18 mouse cellular contexts compared by ENCODE assay signal in the genomic region with DNA sequence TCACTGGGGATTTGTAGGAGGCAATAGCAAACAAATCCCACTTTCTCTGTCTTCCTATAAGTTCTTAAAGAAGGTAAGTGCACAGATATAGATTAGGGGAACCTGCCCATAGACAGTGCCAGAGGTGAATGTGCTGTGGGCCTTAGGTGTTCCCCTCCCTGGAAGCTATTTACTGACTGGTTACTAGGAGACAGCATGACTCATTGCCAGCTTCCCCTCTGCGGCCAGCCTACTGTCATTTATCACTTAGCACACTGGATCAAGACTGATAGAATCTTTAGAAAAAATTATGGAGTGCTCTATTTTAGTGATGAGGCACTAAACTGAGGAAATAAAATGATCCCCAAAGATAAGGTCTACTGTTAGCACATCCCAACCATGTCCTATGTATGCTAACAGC.
A peak's percentile ranks its signal among the peaks of the same experiment; 100 is the strongest.
DNase-seq lines count a peak whose midpoint lies in the region; ATAC-seq and TF ChIP-seq lines count a peak whose summit lies in the region.
"Had no signal": no experiment of that assay in that cellular context is flagged by ENCODE, and none has a peak within 500 bp of the region (broad histone marks: within the 10 kb centered on the region; RNA-seq: fewer than 3 reads in every experiment).

No protein-coding gene starts in this region.

- H3K27ac ChIP-seq in intestine, embryonic 14.5 days (ENCODE audit: low read depth): no peak overlapping the region
- no peak overlapping the region for H3K27ac ChIP-seq in intestine, postnatal 0 days (ENCODE audit: low read depth, low read length)
- H3K27ac ChIP-seq in midbrain, embryonic 13.5 days: no peak overlapping the region
- no peak overlapping the region for H3K27ac ChIP-seq in gastrocnemius, adult 2 months
- H3K27ac ChIP-seq: liver, embryonic 12.5 days had no signal

- no peak overlapping the region for H3K9ac ChIP-seq in intestine, embryonic 14.5 days (ENCODE audit: low read length)
- no peak overlapping the region for H3K9ac ChIP-seq in intestine, postnatal 0 days (ENCODE audit: low read depth, low read length)
- no peak overlapping the region for H3K9ac ChIP-seq in midbrain, embryonic 13.5 days (replicated peaks)
- H3K9ac ChIP-seq: liver, embryonic 12.5 days had no signal

- H3K4me3 ChIP-seq in intestine, embryonic 14.5 days (ENCODE audit: low read depth, low read length): no peak overlapping the region
- H3K4me3 ChIP-seq in intestine, postnatal 0 days (ENCODE audit: low read depth, low read length): no peak overlapping the region
- H3K4me3 ChIP-seq in midbrain, embryonic 13.5 days (replicated peaks): no peak overlapping the region
- H3K4me3 ChIP-seq in gastrocnemius, adult 2 months: no peak overlapping the region
- H3K4me3 ChIP-seq: liver, embryonic 12.5 days; megakaryocyte, embryonic 14.5 days had no signal

- H3K36me3 ChIP-seq in intestine, embryonic 14.5 days (ENCODE audit: control insufficient read depth, insufficient read depth, low read length): no peaks in the 10 kb centered on the region
- no peaks in the 10 kb centered on the region for H3K36me3 ChIP-seq in intestine, postnatal 0 days (ENCODE audit: control insufficient read depth, insufficient read depth)
- H3K36me3 ChIP-seq in midbrain, embryonic 13.5 days: no peaks in the 10 kb centered on the region
- H3K36me3 ChIP-seq: liver, embryonic 12.5 days had no signal

- 0 out of 2 replicates have a peak, but pooled peaks have one; percentile 55 for ATAC-seq in intestine, embryonic 14.5 days (replicated peaks; ENCODE audit: low FRiP score, low TSS enrichment, low read depth)
- ATAC-seq in intestine, postnatal 0 days: no peak
- ATAC-seq in midbrain, embryonic 13.5 days: no peak
- ATAC-seq: hindbrain, embryonic 16.5 days; liver, embryonic 12.5 days had no signal

- no peaks in the 10 kb centered on the region for H3K9me3 ChIP-seq in intestine, embryonic 14.5 days (ENCODE audit: control insufficient read depth, low read length)
- H3K9me3 ChIP-seq in intestine, postnatal 0 days (ENCODE audit: control insufficient read depth): no peaks in the 10 kb centered on the region
- H3K9me3 ChIP-seq in midbrain, embryonic 13.5 days: no peaks in the 10 kb centered on the region
- H3K9me3 ChIP-seq: liver, embryonic 12.5 days; megakaryocyte, embryonic 14.5 days had no signal

- 40% methylated on average over 1 of the region's 1 CpGs for WGBS in intestine, embryonic 14.5 days
- 23% methylated on average over 1 of the region's 1 CpGs for WGBS in intestine, postnatal 0 days
- 76% methylated on average over 1 of the region's 1 CpGs for WGBS in midbrain, embryonic 13.5 days

- H3K4me2 ChIP-seq in intestine, embryonic 14.5 days (ENCODE audit: low read length): no peak overlapping the region
- H3K4me2 ChIP-seq in intestine, postnatal 0 days (replicated peaks; ENCODE audit: low read depth): no peak overlapping the region
- H3K4me2 ChIP-seq in midbrain, embryonic 13.5 days (replicated peaks): no peak overlapping the region
- H3K4me2 ChIP-seq: liver, embryonic 12.5 days had no signal

- H3K27me3 ChIP-seq in intestine, embryonic 14.5 days (replicated peaks; ENCODE audit: control insufficient read depth, insufficient read depth, low read length): no peaks in the 10 kb centered on the region
- H3K27me3 ChIP-seq in intestine, postnatal 0 days (replicated peaks; ENCODE audit: control insufficient read depth, insufficient read depth, low read length): no peaks in the 10 kb centered on the region
- H3K27me3 ChIP-seq in midbrain, embryonic 13.5 days: no peaks in the 10 kb centered on the region
- H3K27me3 ChIP-seq: liver, embryonic 12.5 days; megakaryocyte, embryonic 14.5 days had no signal

- DNase-seq in intestine, embryonic 14.5 days (ENCODE audit: low spot score): no peak
- peak; percentile 75 for DNase-seq in 3T3-L1 (ENCODE audit: low read depth, low spot score)
- peak; percentile 21 for DNase-seq in adrenal gland, adult 8-10 months
- DNase-seq in induced T-regulatory cell, adult 2 months (ENCODE audit: low read depth): peak; percentile 14
- no peak for DNase-seq in gastrocnemius, adult 18-20 months (ENCODE audit: low spot score)
- DNase-seq in gastrocnemius, adult 2 months: no peak
- DNase-seq: cerebellum, adult 11 months; gastrocnemius, postnatal 10 days; heart, postnatal 14 days; kidney, postnatal 14 days; left cerebral cortex, postnatal 4 days; right cerebral cortex, postnatal 25 days; thymus, postnatal 14 days had no signal

- no peak for TF ChIP-seq CTCF in intestine, postnatal 0 days (IDR thresholded peaks at IDR 0.05; ENCODE audit: low read depth)
- no peak for TF ChIP-seq CTCF in gastrocnemius, adult 2 months (IDR thresholded peaks at IDR 0.05)

- H3K4me1 ChIP-seq in intestine, embryonic 14.5 days (replicated peaks; ENCODE audit: control insufficient read depth, insufficient read depth, low read length): no peaks in the 10 kb centered on the region
- H3K4me1 ChIP-seq in intestine, postnatal 0 days (replicated peaks; ENCODE audit: control insufficient read depth, insufficient read depth, low read length): no peaks in the 10 kb centered on the region
- H3K4me1 ChIP-seq in midbrain, embryonic 13.5 days (replicated peaks): peaks cover 4% of the 10 kb centered on the region; the same call in 1 of the 2 replicates
- H3K4me1 ChIP-seq: liver, embryonic 12.5 days had no signal

- intact Hi-C loops in gastrocnemius, adult 2 months (cut with DNase I): no loop called here

Comparison
In these comparisons a context has a peak if more than half of its experiments do, and no peak if none do; other contexts are left out.
1. DNase-seq: peak in 3T3-L1 (single experiment), adrenal gland, adult 8-10 months (single experiment) and induced T-regulatory cell, adult 2 months (single experiment); none in intestine, embryonic 14.5 days (single experiment), gastrocnemius, adult 18-20 months (single experiment) and gastrocnemius, adult 2 months (single experiment).